Mouse (Mus musculus): ENCODE results near the gene Spg7.
"Not testable (repeated sequence)": the region's sequence is repeated elsewhere in the genome, so short reads cannot be mapped to it uniquely, and the experiment has no call there.

Spg7 gene

GRCm38 (mm10) chr8:123097786-123098584 lies 35.2 kb downstream of the Spg7 start:
- DNase-seq (ENCODE audit: low spot score in 2 of 2) = peak; percentile 38 to 44

- DNase-seq (ENCODE audit: low spot score in 2 of 2) = no peak
Measured at GRCm38 (mm10) chr8:123100288-123100687, 37.5 kb downstream of the Spg7 start.

- DNase-seq (ENCODE audit: low spot score in 2 of 2) = no peak
Measured at GRCm38 (mm10) chr8:123101244-123101643, 38.5 kb downstream of the Spg7 start.

GRCm38 (mm10) chr8:123101735-123102685 lies 39.3 kb downstream of the Spg7 start, which contains the start of gene Rpl13:
Rpl13 (plus strand) TSS chr8:123102350.
- DNase-seq (ENCODE audit: low spot score in 2 of 2) = peak; percentile 94 to 98

GRCm38 (mm10) chr8:123102855-123103254 lies 40.1 kb downstream of the Spg7 start:
- not testable (repeated sequence) for DNase-seq (ENCODE audit: low spot score in 2 of 2)

GRCm38 (mm10) chr8:123103285-123103684 lies 40.5 kb downstream of the Spg7 start:
- DNase-seq (ENCODE audit: low spot score in 2 of 2) = no peak

GRCm38 (mm10) chr8:123104046-123104767 lies 41.5 kb downstream of the Spg7 start:
- DNase-seq (ENCODE audit: low spot score in 2 of 2) = no peak

- DNase-seq (ENCODE audit: low spot score in 2 of 2) = no peak
Measured at GRCm38 (mm10) chr8:123105553-123106326, 43.0 kb downstream of the Spg7 start.

- DNase-seq (ENCODE audit: low spot score in 2 of 2) = no peak
Measured at GRCm38 (mm10) chr8:123106531-123106930, 43.8 kb downstream of the Spg7 start.

- DNase-seq (ENCODE audit: low spot score in 2 of 2) = no peak
Measured at GRCm38 (mm10) chr8:123108010-123108409, 45.3 kb downstream of the Spg7 start.

GRCm38 (mm10) chr8:123108953-123109352 lies 46.2 kb downstream of the Spg7 start:
- DNase-seq (ENCODE audit: low spot score in 2 of 2) = no peak

GRCm38 (mm10) chr8:123110649-123111048 lies 47.9 kb downstream of the Spg7 start:
- no peak for DNase-seq (ENCODE audit: low spot score in 2 of 2)

GRCm38 (mm10) chr8:123112892-123113291 lies 50.1 kb downstream of the Spg7 start:
- no peak for DNase-seq (ENCODE audit: low spot score in 2 of 2)

GRCm38 (mm10) chr8:123113908-123114469 lies 51.2 kb downstream of the Spg7 start:
- no peak for DNase-seq (ENCODE audit: low spot score in 2 of 2)

GRCm38 (mm10) chr8:123114644-123115043 lies 51.9 kb downstream of the Spg7 start:
- DNase-seq (ENCODE audit: low spot score in 2 of 2) = no peak

- DNase-seq (ENCODE audit: low spot score in 2 of 2) = no peak
Measured at GRCm38 (mm10) chr8:123117127-123117731, 54.5 kb downstream of the Spg7 start, which contains the start of gene Cpne7. Cpne7 (plus strand) TSS chr8:123117374.

- DNase-seq (ENCODE audit: low spot score in 2 of 2) = no peak
Measured at GRCm38 (mm10) chr8:123117744-123118143, 55.0 kb downstream of the Spg7 start.

- DNase-seq (ENCODE audit: low spot score in 2 of 2) = no peak
Measured at GRCm38 (mm10) chr8:123122059-123122458, 59.3 kb downstream of the Spg7 start.

GRCm38 (mm10) chr8:123122670-123123069 lies 59.9 kb downstream of the Spg7 start:
- DNase-seq (ENCODE audit: low spot score in 2 of 2) = no peak

GRCm38 (mm10) chr8:123126193-123126816 lies 63.6 kb downstream of the Spg7 start:
- DNase-seq (ENCODE audit: low spot score in 2 of 2) = no peak
